Mouse (Mus musculus) heart, embryonic 11.5 days (tissue): Measurements from ENCODE around the gene Cipc. TPM values are rescaled to one million over a fixed set of nuclear protein-coding genes. Genes with fewer than 3 reads are reported as not detected.
A peak's percentile ranks its signal among the peaks of the same experiment; 100 is the strongest.

Source experiments
- ATAC-seq: fragments of 200-750 bp; cut with Nextera tagmentation; replicated peaks from 2 replicates; pipeline ENCODE4 v1.8.0; 2017; ENCODE audit warnings: moderate library complexity; ENCODE audit not compliant: insufficient number of reproducible peaks, low FRiP score, low TSS enrichment
- H3K27ac ChIP-seq: fragments of 300-500 bp; sonication (generic); 2 replicates; pipeline ENCODE4 v1.5.1; 2014; ENCODE audit warnings: mild to moderate bottlenecking, low read depth, low read length
- H3K27me3 ChIP-seq: fragments of 300-500 bp; sonication (generic); 2 replicates; pipeline ENCODE4 v1.6.1; 2014; ENCODE audit warnings: mild to moderate bottlenecking, low read length, mixed read lengths; ENCODE audit not compliant: control insufficient read depth, insufficient read depth
- H3K36me3 ChIP-seq: fragments of 300-500 bp; sonication (generic); 2 replicates; pipeline ENCODE4 v1.6.1; 2014; ENCODE audit warnings: mild to moderate bottlenecking, low read length, moderate library complexity, mixed read lengths; ENCODE audit not compliant: control insufficient read depth, insufficient read depth
- H3K4me1 ChIP-seq: fragments of 300-500 bp; sonication (generic); 2 replicates; pipeline ENCODE4 v1.6.1; 2014; ENCODE audit warnings: low read length; ENCODE audit not compliant: control insufficient read depth, insufficient read depth
- H3K4me2 ChIP-seq: fragments of 300-500 bp; sonication (generic); 2 replicates; pipeline ENCODE4 v1.6.1; 2014; ENCODE audit warnings: mild to moderate bottlenecking, moderate library complexity
- H3K4me3 ChIP-seq: fragments of 300-500 bp; sonication (generic); 2 replicates; pipeline ENCODE4 v1.5.1; 2014; ENCODE audit warnings: low read depth, low read length
- H3K9ac ChIP-seq: fragments of 300-500 bp; sonication (generic); 2 replicates; pipeline ENCODE4 v1.6.1; 2014; ENCODE audit warnings: mild to moderate bottlenecking, low read depth, low read length, moderate library complexity
- H3K9me3 ChIP-seq: fragments of 300-500 bp; sonication (generic); replicated peaks from 2 replicates; pipeline ENCODE4 v1.6.1; 2016; ENCODE audit warnings: low read length; ENCODE audit not compliant: control insufficient read depth
- WGBS: fragments of 180-500 bp; shearing (Covaris S2); extraction: QIAGEN DNeasy Blood & Tissue Kit; methylation state at CpG from one replicate; pipeline ENCODE4 v1.1.7; 2014; ENCODE audit not compliant: insufficient replicate concordance; 5-methylcytosine and 5-hydroxymethylcytosine counted together
- polyA plus RNA-seq: library from polyadenylated mRNA; unstranded; fragments of >200 nt; fragmentation: Nextera tagmentation; extraction: Ambion mirVana; gene quantifications from 2 replicates; pipeline ENCODE4 v1.2.1, GENCODE M21; 2014

Cipc gene
- polyA plus RNA-seq, 1 experiment from 2014 or later = 26.7 TPM

DNA sequence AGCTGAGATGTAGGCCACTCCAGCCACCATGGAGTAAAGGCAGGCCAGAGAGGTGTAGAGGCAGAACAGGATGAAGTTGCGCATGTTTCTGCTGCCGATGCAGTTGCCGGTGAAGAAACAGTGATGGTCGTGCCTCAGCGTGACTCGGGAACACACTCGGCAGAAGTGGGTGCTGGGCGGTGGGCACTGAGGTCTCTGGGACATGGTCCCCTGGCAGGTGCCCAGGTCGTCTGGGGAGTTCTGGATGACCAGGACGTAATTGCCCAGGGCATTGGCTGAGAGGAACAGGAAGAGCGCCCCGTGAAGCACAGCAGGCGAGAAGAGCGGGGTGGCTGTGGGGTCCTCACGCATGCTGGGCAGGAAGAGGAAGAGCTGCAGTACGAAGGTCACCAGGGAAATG, 41.4 kb downstream of the Cipc start:
- no peaks in the 10 kb centered on the region for H3K9me3 ChIP-seq
- H3K36me3 ChIP-seq = no peaks in the 10 kb centered on the region
- no peak for ATAC-seq
- peaks cover 89% of the 10 kb centered on the region for H3K27me3 ChIP-seq
- WGBS = 38% methylated on average over 16 of the region's 16 CpGs
- H3K4me3 ChIP-seq = no peak overlapping the region
- no peak overlapping the region for H3K9ac ChIP-seq
- H3K27ac ChIP-seq = no peak overlapping the region
- H3K4me2 ChIP-seq = no peak overlapping the region
- peaks cover 8% of the 10 kb centered on the region for H3K4me1 ChIP-seq

DNA sequence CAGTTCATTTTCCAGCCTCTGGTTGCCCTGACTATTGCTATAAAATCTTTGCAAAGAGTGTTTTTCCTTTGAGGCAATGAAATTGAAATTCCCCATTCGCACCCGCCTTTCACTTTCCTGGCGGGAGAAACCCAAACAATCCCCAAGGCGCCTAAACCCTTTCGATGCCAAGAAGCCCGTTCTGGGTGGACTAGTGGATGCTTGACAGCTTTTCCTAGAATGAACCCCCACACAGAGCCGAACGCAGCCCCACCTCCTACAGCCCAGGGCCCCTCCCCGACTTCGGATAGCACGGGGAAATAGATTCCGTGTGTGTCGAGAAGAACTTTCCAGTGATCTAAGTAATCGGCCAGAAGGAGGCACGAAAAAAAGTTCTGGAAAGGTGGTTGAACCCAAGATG, 42.5 kb downstream of the Cipc start:
- no peak for ATAC-seq
- no peaks in the 10 kb centered on the region for H3K9me3 ChIP-seq
- no peaks in the 10 kb centered on the region for H3K36me3 ChIP-seq
- H3K27me3 ChIP-seq = peaks cover 81% of the 10 kb centered on the region
- peaks cover 8% of the 10 kb centered on the region for H3K4me1 ChIP-seq
- no peak overlapping the region for H3K27ac ChIP-seq
- no peak overlapping the region for H3K4me2 ChIP-seq
- H3K9ac ChIP-seq = no peak overlapping the region
- no peak overlapping the region for H3K4me3 ChIP-seq
- WGBS = 7% methylated on average over 15 of the region's 15 CpGs

DNA sequence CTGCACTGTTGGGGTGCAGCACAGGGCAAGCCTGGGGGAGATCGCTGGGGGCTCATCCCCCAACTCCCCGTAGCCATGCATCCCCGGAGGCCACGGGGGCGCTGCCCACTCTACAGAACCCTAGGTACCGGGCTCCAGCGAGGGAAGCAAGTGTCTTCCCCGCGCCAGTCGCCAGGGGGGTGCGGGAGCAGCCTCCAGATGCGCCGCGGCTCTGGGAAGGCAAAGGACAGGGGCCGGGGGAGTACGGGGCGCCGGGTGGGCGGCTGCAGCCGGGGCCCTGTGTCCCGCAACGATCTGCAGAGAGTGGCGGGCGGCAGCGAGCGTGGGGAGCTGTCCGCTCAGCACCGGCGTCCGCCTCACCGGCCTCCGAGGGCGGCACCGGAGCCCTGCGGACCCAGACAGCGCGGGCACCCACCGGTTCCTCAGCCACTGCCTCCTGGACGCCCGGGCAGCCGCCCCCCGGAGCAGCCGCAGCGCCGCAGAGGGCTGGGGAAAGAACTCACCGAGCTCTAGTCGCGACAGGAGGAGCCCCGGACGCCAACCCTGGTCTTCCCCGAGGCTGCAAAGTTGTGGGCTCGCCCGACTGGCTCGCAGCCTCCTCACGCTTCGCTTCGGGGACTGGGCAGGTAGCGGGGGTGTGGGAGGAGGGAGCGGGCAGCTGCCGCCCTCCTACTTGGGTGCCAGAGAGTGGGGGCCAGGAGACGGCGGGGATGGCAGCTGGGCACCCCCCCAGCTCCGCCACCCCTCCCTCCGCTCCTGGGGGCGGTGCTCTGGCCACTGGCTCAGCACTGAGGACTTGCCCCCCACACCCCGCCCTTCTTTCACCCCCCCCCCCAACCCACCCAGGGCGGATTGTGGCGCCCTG, 43.3 kb downstream of the Cipc start, which contains the start of gene Zdhhc22:
Zdhhc22 (minus strand) TSS at position 541 of the 865 bp plus-strand sequence.
- 1% methylated on average over 63 of the region's 68 CpGs for WGBS
- ATAC-seq = 0 out of 2 replicates have a peak, but pooled peaks have one; percentile 39
- H3K36me3 ChIP-seq = no peaks in the 10 kb centered on the region
- H3K4me2 ChIP-seq = peak within 1 kb of the TSS; percentile 58
- H3K27ac ChIP-seq = no peak within 1 kb of the TSS
- H3K27me3 ChIP-seq = peaks cover 78% of the 10 kb centered on the region
- H3K4me1 ChIP-seq = peaks cover 8% of the 10 kb centered on the region
- no peak within 1 kb of the TSS for H3K9ac ChIP-seq
- H3K9me3 ChIP-seq = no peaks in the 10 kb centered on the region
- H3K4me3 ChIP-seq = peak within 1 kb of the TSS; percentile 34

DNA sequence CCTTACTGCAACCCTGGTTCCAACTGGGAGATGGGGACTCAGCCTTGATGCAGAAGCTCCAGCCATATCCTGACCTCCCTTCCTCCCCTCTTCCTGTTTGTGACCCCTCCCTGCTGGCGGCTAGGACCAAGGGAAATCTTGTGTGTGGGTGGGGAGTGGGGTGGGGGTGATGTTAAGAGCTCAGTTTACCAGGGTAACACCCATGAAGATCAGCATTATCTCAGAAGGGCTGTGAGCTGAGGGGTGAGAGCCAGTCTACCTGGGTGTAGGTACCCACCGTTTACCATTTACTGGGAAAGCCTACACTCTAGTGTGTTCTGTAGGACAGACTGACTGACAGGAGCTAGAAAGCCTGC, 43.9 kb downstream of the Cipc start:
- H3K27me3 ChIP-seq = peaks cover 72% of the 10 kb centered on the region
- no peaks in the 10 kb centered on the region for H3K9me3 ChIP-seq
- no peak overlapping the region for H3K4me2 ChIP-seq
- peaks cover 8% of the 10 kb centered on the region for H3K4me1 ChIP-seq
- H3K9ac ChIP-seq = no peak overlapping the region
- no peaks in the 10 kb centered on the region for H3K36me3 ChIP-seq
- no peak overlapping the region for H3K27ac ChIP-seq
- H3K4me3 ChIP-seq = no peak overlapping the region
- no peak for ATAC-seq
- 40% methylated on average over 2 of the region's 2 CpGs for WGBS

DNA sequence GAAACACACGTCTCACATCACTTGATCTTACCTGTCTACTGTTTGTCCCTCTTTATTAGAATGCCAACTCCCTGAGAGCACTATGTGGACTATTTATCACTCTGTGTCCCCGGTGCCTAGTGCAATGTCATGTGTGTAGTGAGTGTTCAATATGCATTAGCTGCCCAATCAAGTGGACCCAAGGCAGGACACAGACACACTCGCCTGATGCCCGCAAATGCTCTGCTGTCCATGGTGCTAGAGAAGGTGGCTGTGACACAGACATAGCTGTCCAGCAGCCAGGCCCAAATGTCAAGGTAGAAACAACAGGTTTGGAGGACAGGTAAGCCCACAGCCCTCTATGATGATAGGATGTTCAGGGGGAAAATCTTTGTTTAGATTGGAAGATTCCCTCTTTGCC, 47.3 kb downstream of the Cipc start:
- Histone ChIP-seq H3K4me3 (no peak overlapping the region), H3K36me3 (no peaks in the 10 kb centered on the region), H3K4me2 (no peak overlapping the region), H3K9me3 (no peaks in the 10 kb centered on the region), H3K9ac (no peak overlapping the region), H3K27me3 (peaks cover 39% of the 10 kb centered on the region), H3K4me1 (peaks cover 8% of the 10 kb centered on the region), H3K27ac (no peak overlapping the region)
- 29% methylated on average over 4 of the region's 4 CpGs for WGBS
- ATAC-seq = no peak

DNA sequence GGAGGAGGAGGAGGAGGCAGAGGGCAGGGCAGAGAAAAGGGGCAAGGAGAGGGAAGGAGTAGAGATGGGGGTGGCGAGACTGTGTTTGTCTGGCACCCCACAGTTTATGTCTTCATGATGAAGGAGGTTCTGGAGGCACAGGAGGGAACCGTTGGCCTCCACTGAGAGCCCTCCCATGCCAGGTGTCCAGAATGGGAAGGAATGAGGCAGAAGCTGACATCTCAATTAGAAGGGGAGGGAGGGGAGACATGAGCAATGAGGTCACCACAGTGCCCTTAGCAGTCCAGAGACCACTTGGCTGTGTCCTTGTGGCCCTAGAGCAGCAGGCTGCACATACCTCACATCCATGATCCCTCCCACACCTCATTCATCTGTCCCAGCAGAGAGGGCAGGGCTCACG, 47.9 kb downstream of the Cipc start:
- 56% methylated on average over 3 of the region's 3 CpGs for WGBS
- no peak for ATAC-seq

DNA sequence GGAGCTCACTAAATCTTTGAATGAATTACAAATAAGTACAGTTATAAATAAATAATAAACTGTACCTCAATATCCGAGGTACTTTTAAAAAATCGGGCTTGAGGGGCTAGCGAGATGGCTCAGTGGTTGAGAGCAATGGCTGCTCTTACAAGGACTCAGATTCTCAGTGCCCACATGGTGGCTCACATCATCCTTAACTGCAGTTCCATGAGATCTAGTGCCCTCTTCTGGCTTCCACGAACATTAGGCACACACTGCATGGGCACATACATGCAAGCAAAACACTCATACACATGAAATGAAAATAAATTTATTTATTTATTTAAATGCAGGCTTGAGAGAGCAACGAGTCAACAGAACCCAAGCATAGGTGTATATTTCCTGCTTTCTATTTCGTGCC, 49.1 kb downstream of the Cipc start:
- Histone ChIP-seq H3K27ac (no peak overlapping the region), H3K36me3 (no peaks in the 10 kb centered on the region), H3K4me2 (no peak overlapping the region), H3K27me3 (peaks cover 21% of the 10 kb centered on the region), H3K4me3 (no peak overlapping the region), H3K4me1 (peaks cover 5% of the 10 kb centered on the region; the same call in 1 of the 2 replicates), H3K9ac (no peak overlapping the region), H3K9me3 (no peaks in the 10 kb centered on the region)
- WGBS = 62% methylated on average over 6 of the region's 6 CpGs
- ATAC-seq = no peak

More for the DNA sequence above, 47.9 kb downstream of the Cipc start:
- no peaks in the 10 kb centered on the region for H3K36me3 ChIP-seq
- peaks cover 33% of the 10 kb centered on the region for H3K27me3 ChIP-seq
- peaks cover 6% of the 10 kb centered on the region for H3K4me1 ChIP-seq
- H3K9ac ChIP-seq = no peak overlapping the region
- H3K9me3 ChIP-seq = no peaks in the 10 kb centered on the region
- H3K27ac ChIP-seq = no peak overlapping the region
- no peak overlapping the region for H3K4me2 ChIP-seq
- H3K4me3 ChIP-seq = no peak overlapping the region

DNA sequence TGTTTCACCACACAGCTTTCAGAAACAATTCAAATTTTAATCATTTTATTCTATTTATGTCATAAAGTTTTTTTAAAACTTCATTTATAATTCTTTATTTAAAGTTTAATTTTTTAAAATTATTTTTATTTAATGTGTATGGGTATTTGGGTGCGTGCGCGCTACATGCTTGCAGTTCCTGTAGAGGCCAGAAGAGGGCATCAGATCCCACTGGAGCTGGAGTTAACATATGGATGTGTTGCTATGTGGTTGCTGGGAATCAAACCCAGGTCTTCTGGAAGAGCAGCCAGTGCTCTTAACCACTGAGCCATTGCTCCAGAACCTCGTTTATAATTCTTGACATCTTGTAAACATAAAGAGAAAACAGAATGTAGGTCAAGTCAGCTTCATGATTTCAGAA, 51.9 kb downstream of the Cipc start:
- no peak for ATAC-seq
- Histone ChIP-seq H3K27me3 (no peaks in the 10 kb centered on the region), H3K4me1 (peaks cover 5% of the 10 kb centered on the region; the same call in 1 of the 2 replicates), H3K9me3 (no peaks in the 10 kb centered on the region), H3K4me2 (no peak overlapping the region), H3K9ac (no peak overlapping the region), H3K27ac (no peak overlapping the region), H3K36me3 (no peaks in the 10 kb centered on the region), H3K4me3 (no peak overlapping the region)
- 76% methylated on average over 4 of the region's 4 CpGs for WGBS
